In the genomic region with DNA sequence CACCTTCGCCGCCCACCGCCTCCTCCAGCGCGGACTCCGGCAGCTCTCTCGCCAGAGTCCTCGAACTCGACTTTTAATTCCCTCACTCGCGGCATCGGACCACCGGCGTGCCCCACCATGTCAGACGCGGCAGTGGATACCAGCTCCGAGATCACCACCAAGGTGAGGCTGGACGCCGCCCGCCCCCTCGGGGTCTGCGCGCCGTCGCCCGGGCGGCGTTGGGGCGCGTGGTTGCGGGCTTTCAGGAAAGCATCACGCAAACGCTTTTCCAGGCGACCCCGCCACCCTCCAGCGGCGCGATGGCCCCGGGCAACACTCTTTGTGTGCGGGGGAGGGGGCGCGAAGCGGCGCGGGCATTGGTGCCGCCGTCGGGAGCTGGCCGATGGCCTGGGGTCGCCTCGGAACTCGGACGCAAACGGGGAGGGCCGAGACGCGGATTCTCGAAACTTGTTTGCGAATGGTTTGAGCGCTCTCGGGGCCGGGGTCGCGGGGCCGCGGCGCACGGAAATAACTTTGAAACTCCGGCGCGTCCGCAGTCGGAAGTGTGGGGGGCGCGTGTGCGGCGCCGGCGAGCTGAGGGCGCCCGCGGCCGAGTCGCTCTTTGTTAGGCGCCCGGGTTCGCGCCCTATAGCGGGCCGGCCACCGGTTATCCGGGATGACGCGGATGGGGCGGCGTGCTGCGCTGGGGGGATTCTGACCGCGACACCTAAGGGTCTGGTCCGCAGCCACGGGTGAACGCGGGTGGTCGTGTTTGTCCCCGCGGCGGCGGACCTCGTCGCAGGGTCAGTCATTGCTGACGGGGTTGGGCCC, we compare ENCODE assay signal across 7 mouse cellular contexts. TPM values are rescaled to one million over a fixed set of nuclear protein-coding genes. Genes with fewer than 3 reads are reported as not detected.
DNase-seq lines count a peak whose midpoint lies in the region; ATAC-seq and TF ChIP-seq lines count a peak whose summit lies in the region.

No protein-coding gene starts in this region.

- in situ Hi-C loops in ES-E14 (cut with MboI; ENCODE audit: low sequenced_read_pairs in 2 of 2, unreplicated experiment in 2 of 2), result no loop called here

- peak overlapping the region; percentile 99 for H3K9ac ChIP-seq in ES-E14 (ENCODE audit: insufficient read depth, low read depth, low read length, poor library complexity, severe bottlenecking)
- H3K9ac ChIP-seq in forebrain, embryonic 12.5 days, result peak overlapping the region; percentile 100
- peak overlapping the region; percentile 99 for H3K9ac ChIP-seq in hindbrain, embryonic 14.5 days

- peak overlapping the region; percentile 80 for H3K27ac ChIP-seq in ES-E14 (ENCODE audit: insufficient read depth, low read depth, low read length, poor library complexity, severe bottlenecking)
- H3K27ac ChIP-seq in forebrain, embryonic 12.5 days, result peak overlapping the region; percentile 95
- H3K27ac ChIP-seq in hindbrain, embryonic 14.5 days, result peak overlapping the region; percentile 93

- ATAC-seq in forebrain, embryonic 12.5 days (ENCODE audit: low FRiP score), result no peak
- peak; percentile 4; the same call in 1 of the 2 replicates for ATAC-seq in hindbrain, embryonic 14.5 days (ENCODE audit: low FRiP score)

- no peaks in the 10 kb centered on the region for H3K9me3 ChIP-seq in ES-E14 (ENCODE audit: control insufficient read depth, insufficient read depth, low read depth, low read length)
- H3K9me3 ChIP-seq in forebrain, embryonic 12.5 days, result no peaks in the 10 kb centered on the region
- no peaks in the 10 kb centered on the region for H3K9me3 ChIP-seq in hindbrain, embryonic 14.5 days (ENCODE audit: control insufficient read depth, low read length)

- DNase-seq in ES-E14 (ENCODE audit: low read depth, low spot score), result no peak
- DNase-seq in adrenal gland, postnatal 25 days, result peak; percentile 54
- DNase-seq in hindbrain, embryonic 14.5 days (ENCODE audit: low spot score), result no peak
- DNase-seq in liver, result peak; percentile 57
- DNase-seq in naive thymus-derived CD4-positive, alpha-beta T cell, adult 2 months (ENCODE audit: low read depth), result peak; percentile 68
- DNase-seq in thymus, postnatal 25 days, result peak; percentile 70

- peak overlapping the region; percentile 82 to 91 for H3K4me3 ChIP-seq in ES-E14 (ENCODE audit: insufficient read depth in 1 of 2, low read depth in 1 of 2, low read length in 2 of 2, poor library complexity in 1 of 2, severe bottlenecking in 1 of 2)
- H3K4me3 ChIP-seq in forebrain, embryonic 12.5 days (replicated peaks), result peak overlapping the region; percentile 96
- peak overlapping the region; percentile 73 for H3K4me3 ChIP-seq in hindbrain, embryonic 14.5 days (replicated peaks; ENCODE audit: low read length)

- peak overlapping the region; percentile 85 for H3K4me2 ChIP-seq in forebrain, embryonic 12.5 days
- peak overlapping the region; percentile 85 for H3K4me2 ChIP-seq in hindbrain, embryonic 14.5 days (replicated peaks)

- H3K4me1 ChIP-seq in ES-E14 (ENCODE audit: control insufficient read depth in 2 of 2, insufficient read depth in 2 of 2, low read length in 2 of 2, poor library complexity in 1 of 2), result peaks cover 5 to 19% of the 10 kb centered on the region in 2 experiments
- peaks cover 44% of the 10 kb centered on the region for H3K4me1 ChIP-seq in forebrain, embryonic 12.5 days
- H3K4me1 ChIP-seq in hindbrain, embryonic 14.5 days (replicated peaks; ENCODE audit: control insufficient read depth, insufficient read depth, low read length), result peaks cover 35% of the 10 kb centered on the region

- H3K27me3 ChIP-seq in forebrain, embryonic 12.5 days, result no peaks in the 10 kb centered on the region
- H3K27me3 ChIP-seq in hindbrain, embryonic 14.5 days (ENCODE audit: control insufficient read depth, insufficient read depth, low read length), result no peaks in the 10 kb centered on the region

- WGBS in forebrain, embryonic 12.5 days, result under 1% methylated on average over 111 of the region's 111 CpGs
- WGBS in hindbrain, embryonic 14.5 days, result under 1% methylated on average over 106 of the region's 111 CpGs

- H3K36me3 ChIP-seq in ES-E14 (ENCODE audit: control insufficient read depth, insufficient read depth, low read length, poor library complexity, severe bottlenecking), result peaks cover 36% of the 10 kb centered on the region
- peaks cover 28% of the 10 kb centered on the region for H3K36me3 ChIP-seq in forebrain, embryonic 12.5 days (replicated peaks)
- peaks cover 26% of the 10 kb centered on the region for H3K36me3 ChIP-seq in hindbrain, embryonic 14.5 days (replicated peaks; ENCODE audit: control insufficient read depth, insufficient read depth)

TF ChIP-seq in ES-E14, 5 proteins besides CTCF, POLR2A, EP300 and RAD21:
- TF ChIP-seq HCFC1 (IDR thresholded peaks at IDR 0.05; ENCODE audit: borderline replicate concordance, insufficient read depth, low read length) (0 out of 2 replicates have a peak, but pooled peaks have one; percentile 25), CHD2 (IDR thresholded peaks at IDR 0.05; ENCODE audit: low read depth, low read length) (no peak), ZC3H11A (IDR thresholded peaks at IDR 0.05; ENCODE audit: borderline replicate concordance, low read depth, low read length) (no peak)

RNA-seq across cellular contexts. Expression of gene Ptma, which starts 0.5 kb away (rescaled TPM):
- total RNA-seq in ES-E14 (2012; rRNA removed), result 2,106 and 2,587 TPM in 2 replicates
- total RNA-seq in adrenal gland, postnatal 25 days (2021), result 556 and 574 TPM in 2 replicates
- 3,257 and 3,328 TPM in 2 replicates for polyA plus RNA-seq in forebrain, embryonic 12.5 days (2016; fragmentation: Nextera tagmentation; extraction: Ambion mirVana)
- polyA plus RNA-seq in hindbrain, embryonic 14.5 days (2014; fragmentation: Nextera tagmentation; extraction: Ambion mirVana), result 1,567 and 1,692 TPM in 2 replicates

RNA-seq across cellular contexts. Expression of gene Pde6d, which starts 55.4 kb away (rescaled TPM):
- total RNA-seq in ES-E14 (2012; rRNA removed), result 5.4 and 9.2 TPM in 2 replicates
- total RNA-seq in adrenal gland, postnatal 25 days (2021), result 29.9 and 36.9 TPM in 2 replicates
- polyA plus RNA-seq in forebrain, embryonic 12.5 days (2016; fragmentation: Nextera tagmentation; extraction: Ambion mirVana), result 91.7 TPM in 2 replicates
- polyA plus RNA-seq in hindbrain, embryonic 14.5 days (2014; fragmentation: Nextera tagmentation; extraction: Ambion mirVana), result 96.6 and 112 TPM in 2 replicates

RNA-seq across cellular contexts. Expression of gene Cops7b, which starts 55.7 kb away (rescaled TPM):
- total RNA-seq in ES-E14 (2012; rRNA removed), result 23.6 and 27.4 TPM in 2 replicates
- total RNA-seq in adrenal gland, postnatal 25 days (2021), result 16.8 and 18.0 TPM in 2 replicates
- polyA plus RNA-seq in forebrain, embryonic 12.5 days (2016; fragmentation: Nextera tagmentation; extraction: Ambion mirVana), result 59.9 and 64.6 TPM in 2 replicates
- polyA plus RNA-seq in hindbrain, embryonic 14.5 days (2014; fragmentation: Nextera tagmentation; extraction: Ambion mirVana), result 50.5 and 55.3 TPM in 2 replicates

Comparison
In these comparisons a context has a peak if more than half of its experiments do, and no peak if none do; other contexts are left out.
1. DNase-seq: peak in adrenal gland, postnatal 25 days (single experiment), liver (single experiment), naive thymus-derived CD4-positive, alpha-beta T cell, adult 2 months (single experiment) and thymus, postnatal 25 days (single experiment); none in ES-E14 (single experiment) and hindbrain, embryonic 14.5 days (single experiment).
2. Peak in every context shown above with its lines, with median percentiles within 50 percentile points of each other: H3K27ac ChIP-seq, H3K4me3 ChIP-seq and H3K9ac ChIP-seq.